Mouse (Mus musculus) limb, embryonic 15.5 days (tissue): Measurements from ENCODE around the gene 6430531B16Rik. TPM values are rescaled to one million over a fixed set of nuclear protein-coding genes. Genes with fewer than 3 reads are reported as not detected.

Source experiments
- ATAC-seq: fragments of 200-750 bp; cut with Nextera tagmentation; 2 replicates; pipeline ENCODE4 v1.8.0; 2017; ENCODE audit warnings: low read depth, moderate TSS enrichment; ENCODE audit not compliant: insufficient number of reproducible peaks, low FRiP score, low TSS enrichment
- H3K27ac ChIP-seq: fragments of 300-500 bp; sonication (generic); 2 replicates; pipeline ENCODE4 v1.5.1; 2015; ENCODE audit warnings: moderate library complexity, mild to moderate bottlenecking, inconsistent platforms
- H3K27me3 ChIP-seq: fragments of 300-500 bp; sonication (generic); 2 replicates; pipeline ENCODE4 v1.6.1; 2015; ENCODE audit warnings: inconsistent platforms
- H3K36me3 ChIP-seq: fragments of 300-500 bp; sonication (generic); 2 replicates; pipeline ENCODE4 v1.6.1; 2015; ENCODE audit warnings: inconsistent platforms
- H3K4me1 ChIP-seq: fragments of 300-500 bp; sonication (generic); 2 replicates; pipeline ENCODE4 v1.6.1; 2015; ENCODE audit warnings: inconsistent platforms
- H3K4me2 ChIP-seq: fragments of 300-500 bp; sonication (generic); 2 replicates; pipeline ENCODE4 v1.6.1; 2015; ENCODE audit warnings: mild to moderate bottlenecking, inconsistent platforms
- H3K4me3 ChIP-seq: fragments of 300-500 bp; sonication (generic); 2 replicates; pipeline ENCODE4 v1.5.1; 2015; ENCODE audit warnings: mild to moderate bottlenecking, inconsistent platforms
- H3K9ac ChIP-seq: fragments of 300-500 bp; sonication (generic); 2 replicates; pipeline ENCODE4 v1.6.1; 2015; ENCODE audit warnings: inconsistent platforms
- H3K9me3 ChIP-seq: fragments of 300-500 bp; sonication (generic); 2 replicates; pipeline ENCODE4 v1.6.1; 2016; ENCODE audit warnings: inconsistent platforms
- WGBS: fragments of 180-500 bp; shearing (Covaris S2); methylation state at CpG from one replicate; pipeline ENCODE4 v1.1.7; 2015; 5-methylcytosine and 5-hydroxymethylcytosine counted together
- polyA plus RNA-seq: library from polyadenylated mRNA; unstranded; fragments of >200 nt; fragmentation: Nextera tagmentation; extraction: Ambion mirVana; gene quantifications from 2 replicates; pipeline ENCODE4 v1.2.1, GENCODE M21; 2015

6430531B16Rik gene
- polyA plus RNA-seq, 1 experiment from 2014 or later = 0.44 TPM

- ATAC-seq = no peak
- H3K27ac ChIP-seq = no peak overlapping the region
- WGBS = 29% methylated on average over 9 of the region's 10 CpGs
Observed at GRCm38 (mm10) chr7:139969348-139970130, 9.0 kb downstream of the 6430531B16Rik start.

GRCm38 (mm10) chr7:139968428-139968827 is 10.1 kb downstream of the 6430531B16Rik start:
- 52% methylated on average over 5 of the region's 5 CpGs for WGBS

More at GRCm38 (mm10) chr7:139969348-139970130, 9.0 kb downstream of the 6430531B16Rik start:
- Histone ChIP-seq H3K36me3 (no peaks in the 10 kb centered on the region), H3K9ac (no peak overlapping the region), H3K9me3 (no peaks in the 10 kb centered on the region), H3K4me2 (no peak overlapping the region), H3K4me1 (0 out of 2 replicates have a peak, but pooled peaks cover 7% of the 10 kb centered on the region), H3K4me3 (no peak overlapping the region), H3K27me3 (no peaks in the 10 kb centered on the region)

DNA sequence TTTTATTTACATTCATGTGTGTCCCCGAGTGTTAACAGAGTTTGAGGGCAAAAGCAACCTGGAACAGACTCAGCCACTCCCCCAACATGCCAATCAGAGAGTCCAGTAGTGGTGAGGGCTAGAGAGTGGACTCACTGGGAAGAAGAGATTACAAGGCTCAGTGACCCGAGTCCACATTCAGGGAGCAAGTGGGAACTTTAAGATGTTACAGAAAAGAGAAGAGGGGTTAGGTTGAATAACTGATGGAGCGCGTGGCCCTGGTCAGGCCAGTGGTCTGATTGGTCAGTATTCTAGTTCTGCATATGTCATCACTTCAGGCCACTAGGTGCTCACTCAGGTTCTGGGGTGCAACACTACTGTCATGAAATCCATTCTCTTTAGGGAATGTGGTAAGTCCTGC is 11.4 kb downstream of the 6430531B16Rik start:
- Histone ChIP-seq H3K27me3 (no peaks in the 10 kb centered on the region), H3K9me3 (no peaks in the 10 kb centered on the region)
- no peak for ATAC-seq

More at GRCm38 (mm10) chr7:139968428-139968827, 10.1 kb downstream of the 6430531B16Rik start:
- Histone ChIP-seq H3K36me3 (no peaks in the 10 kb centered on the region), H3K9ac (no peak overlapping the region), H3K27me3 (no peaks in the 10 kb centered on the region), H3K4me3 (no peak overlapping the region), H3K9me3 (no peaks in the 10 kb centered on the region), H3K4me1 (0 out of 2 replicates have a peak, but pooled peaks cover 7% of the 10 kb centered on the region), H3K27ac (no peak overlapping the region), H3K4me2 (no peak overlapping the region)
- ATAC-seq = no peak

DNA sequence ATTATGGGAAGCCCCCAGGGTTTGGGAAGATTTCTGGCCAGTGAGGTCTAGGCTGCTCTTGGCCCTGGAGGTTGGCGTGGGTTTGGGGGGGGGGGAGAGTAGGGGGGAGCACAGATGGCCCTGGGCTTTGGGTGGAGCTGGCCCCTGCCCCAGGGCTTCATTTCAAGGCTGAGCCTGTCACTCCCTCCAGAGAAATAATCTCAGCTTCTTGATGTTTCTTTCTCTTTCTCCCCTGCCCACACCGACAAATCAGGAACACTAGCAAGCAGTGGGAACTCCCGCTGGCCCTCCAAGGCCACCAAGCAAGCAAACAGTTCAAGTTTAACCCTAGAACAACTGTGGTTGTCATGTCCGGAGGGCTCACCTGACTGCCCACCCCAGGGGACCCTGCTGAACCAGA is 14.7 kb downstream of the 6430531B16Rik start:
- H3K27me3 ChIP-seq = no peaks in the 10 kb centered on the region
- 49% methylated on average over 4 of the region's 4 CpGs for WGBS
- no peak overlapping the region for H3K4me3 ChIP-seq
- H3K9me3 ChIP-seq = no peaks in the 10 kb centered on the region
- no peak overlapping the region for H3K4me2 ChIP-seq
- H3K4me1 ChIP-seq = no peaks in the 10 kb centered on the region
- no peak overlapping the region for H3K9ac ChIP-seq
- no peak for ATAC-seq
- H3K27ac ChIP-seq = no peak overlapping the region
- no peaks in the 10 kb centered on the region for H3K36me3 ChIP-seq

More for the DNA sequence above, 11.4 kb downstream of the 6430531B16Rik start:
- Histone ChIP-seq H3K36me3 (no peaks in the 10 kb centered on the region), H3K9ac (no peak overlapping the region), H3K27ac (no peak overlapping the region), H3K4me1 (0 out of 2 replicates have a peak, but pooled peaks cover 7% of the 10 kb centered on the region), H3K4me2 (no peak overlapping the region), H3K4me3 (no peak overlapping the region)
- WGBS = 32% methylated on average over 4 of the region's 4 CpGs

DNA sequence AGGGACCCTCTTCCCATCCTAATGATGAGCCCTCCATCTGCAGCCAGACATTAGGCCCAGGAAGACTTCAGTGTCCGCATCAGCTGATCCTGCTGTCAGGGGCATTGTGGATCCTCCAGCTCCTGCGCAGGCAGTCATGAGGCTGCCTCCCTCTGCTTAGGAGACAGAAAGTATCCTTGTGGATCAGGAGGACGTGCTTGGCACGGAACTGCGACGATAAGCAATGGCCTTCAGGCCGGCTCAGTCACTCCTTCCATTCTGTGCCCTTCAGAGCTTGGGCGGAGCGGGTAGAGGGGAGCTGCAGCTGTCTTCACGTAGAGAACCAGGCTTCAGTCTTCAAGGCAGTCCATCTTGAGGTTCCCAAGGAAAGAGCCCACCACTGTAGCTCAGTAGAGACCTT is 17.4 kb downstream of the 6430531B16Rik start:
- 0 out of 2 replicates have a peak, but pooled peaks cover 5% of the 10 kb centered on the region for H3K27me3 ChIP-seq
- H3K4me3 ChIP-seq = no peak overlapping the region
- WGBS = 85% methylated on average over 10 of the region's 10 CpGs
- no peaks in the 10 kb centered on the region for H3K9me3 ChIP-seq
- H3K4me2 ChIP-seq = no peak overlapping the region
- ATAC-seq = no peak
- H3K4me1 ChIP-seq = no peaks in the 10 kb centered on the region
- H3K36me3 ChIP-seq = no peaks in the 10 kb centered on the region
- no peak overlapping the region for H3K9ac ChIP-seq
- no peak overlapping the region for H3K27ac ChIP-seq

DNA sequence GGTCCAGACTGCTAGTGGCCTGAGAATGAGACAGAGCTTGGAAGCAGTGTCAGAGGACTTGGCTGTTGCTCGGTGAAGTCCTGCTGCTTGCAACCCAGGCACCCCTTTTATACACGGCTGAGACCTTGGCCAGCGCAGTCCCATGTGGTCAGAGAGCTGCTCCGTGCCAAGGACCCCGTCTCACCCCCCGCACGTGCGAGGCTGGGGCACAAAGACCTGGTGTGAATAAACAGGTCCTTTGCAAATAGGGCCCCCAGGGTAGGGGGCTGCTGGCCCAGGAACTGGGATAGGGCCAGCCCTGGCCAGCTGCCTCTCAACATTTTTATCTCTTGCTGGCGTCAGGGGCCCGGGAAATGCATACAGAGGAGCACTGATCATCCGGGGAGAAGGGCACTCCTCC is 20.6 kb downstream of the 6430531B16Rik start:
- WGBS = 39% methylated on average over 11 of the region's 11 CpGs
- H3K4me2 ChIP-seq = no peak overlapping the region
- peaks cover 5% of the 10 kb centered on the region; the same call in 1 of the 2 replicates for H3K27me3 ChIP-seq
- ATAC-seq = no peak
- H3K4me1 ChIP-seq = no peaks in the 10 kb centered on the region
- no peak overlapping the region for H3K9ac ChIP-seq
- H3K9me3 ChIP-seq = no peaks in the 10 kb centered on the region
- H3K36me3 ChIP-seq = no peaks in the 10 kb centered on the region
- H3K4me3 ChIP-seq = no peak overlapping the region
- H3K27ac ChIP-seq = no peak overlapping the region

- Histone ChIP-seq H3K4me1 (no peaks in the 10 kb centered on the region), H3K27me3 (peaks cover 5% of the 10 kb centered on the region; the same call in 1 of the 2 replicates), H3K9me3 (no peaks in the 10 kb centered on the region), H3K9ac (no peak overlapping the region), H3K27ac (no peak overlapping the region), H3K4me3 (no peak overlapping the region), H3K4me2 (no peak overlapping the region), H3K36me3 (no peaks in the 10 kb centered on the region)
- ATAC-seq = no peak
- 53% methylated on average over 11 of the region's 11 CpGs for WGBS
Observed at GRCm38 (mm10) chr7:139957437-139957836, 21.1 kb downstream of the 6430531B16Rik start.

- ATAC-seq = no peak
- Histone ChIP-seq H3K4me1 (no peaks in the 10 kb centered on the region), H3K4me3 (no peak overlapping the region), H3K27ac (no peak overlapping the region), H3K36me3 (no peaks in the 10 kb centered on the region), H3K27me3 (peaks cover 5% of the 10 kb centered on the region; the same call in 1 of the 2 replicates), H3K4me2 (no peak overlapping the region), H3K9me3 (no peaks in the 10 kb centered on the region), H3K9ac (no peak overlapping the region)
- 60% methylated on average over 3 of the region's 3 CpGs for WGBS
Observed at GRCm38 (mm10) chr7:139956658-139957057, 21.9 kb downstream of the 6430531B16Rik start.

DNA sequence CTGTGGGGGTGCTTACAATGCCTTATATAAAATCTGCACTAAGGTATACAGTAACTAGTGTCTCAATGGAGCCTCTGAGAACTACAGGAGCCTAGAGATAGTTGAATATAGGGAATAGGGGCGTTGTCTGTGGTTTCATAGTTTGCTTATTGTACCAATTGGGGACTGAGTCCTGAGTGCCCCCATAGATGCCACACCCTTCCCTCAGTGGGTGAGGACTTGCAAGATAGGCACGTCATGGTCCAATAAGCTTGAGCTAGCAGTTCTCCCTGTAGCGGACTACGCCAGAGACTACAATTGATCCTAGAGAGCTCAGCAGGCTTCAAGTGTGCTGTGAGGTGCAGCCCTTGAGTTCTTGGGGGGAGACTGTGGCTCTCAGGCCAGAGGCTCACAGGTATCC is 23.1 kb downstream of the 6430531B16Rik start:
- H3K4me2 ChIP-seq = no peak overlapping the region
- H3K9me3 ChIP-seq = no peaks in the 10 kb centered on the region
- H3K9ac ChIP-seq = no peak overlapping the region
- peaks cover 5% of the 10 kb centered on the region; the same call in 1 of the 2 replicates for H3K27me3 ChIP-seq
- no peak for ATAC-seq
- H3K4me3 ChIP-seq = no peak overlapping the region
- no peaks in the 10 kb centered on the region for H3K4me1 ChIP-seq
- no peak overlapping the region for H3K27ac ChIP-seq
- no peaks in the 10 kb centered on the region for H3K36me3 ChIP-seq
- WGBS = 93% methylated on average over 4 of the region's 4 CpGs

DNA sequence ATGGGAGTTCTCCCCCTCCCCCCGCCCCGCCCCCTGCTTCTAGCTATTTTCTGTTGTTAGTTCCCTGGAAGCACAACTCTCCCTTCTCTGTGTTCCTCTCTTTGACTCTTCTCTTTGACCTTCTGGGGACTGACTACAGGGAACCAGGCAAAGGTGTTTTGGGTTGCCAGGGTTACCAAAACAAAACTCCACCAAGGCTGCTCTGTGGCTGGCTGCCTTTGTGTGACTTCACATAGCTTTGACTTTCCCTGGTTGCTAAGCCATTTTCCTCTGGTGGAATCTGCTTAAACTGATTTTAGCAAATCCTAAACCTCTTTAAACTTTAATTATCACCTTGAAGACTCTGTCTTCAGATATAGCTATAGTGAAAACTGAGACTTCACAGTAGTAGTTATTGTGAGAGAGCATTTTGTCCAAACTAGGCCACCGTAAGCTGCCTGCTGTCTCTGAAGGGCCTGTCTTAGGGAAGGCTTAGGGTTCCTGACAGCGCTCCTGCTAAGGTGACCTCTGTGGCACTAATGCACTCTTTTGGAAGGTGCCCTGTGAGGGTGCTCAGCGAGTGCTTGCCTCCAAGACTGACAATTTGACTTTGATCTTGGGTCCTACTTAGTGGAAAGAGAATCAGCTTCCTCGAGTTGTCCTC is 26.4 kb downstream of the 6430531B16Rik start:
- ATAC-seq = no peak
- no peak overlapping the region for H3K9ac ChIP-seq
- no peak overlapping the region for H3K27ac ChIP-seq
- 61% methylated on average over 6 of the region's 6 CpGs for WGBS
- H3K36me3 ChIP-seq = no peaks in the 10 kb centered on the region
- H3K9me3 ChIP-seq = no peaks in the 10 kb centered on the region
- H3K4me1 ChIP-seq = no peaks in the 10 kb centered on the region
- no peak overlapping the region for H3K4me2 ChIP-seq
- H3K4me3 ChIP-seq = no peak overlapping the region
- H3K27me3 ChIP-seq = peaks cover 25% of the 10 kb centered on the region

DNA sequence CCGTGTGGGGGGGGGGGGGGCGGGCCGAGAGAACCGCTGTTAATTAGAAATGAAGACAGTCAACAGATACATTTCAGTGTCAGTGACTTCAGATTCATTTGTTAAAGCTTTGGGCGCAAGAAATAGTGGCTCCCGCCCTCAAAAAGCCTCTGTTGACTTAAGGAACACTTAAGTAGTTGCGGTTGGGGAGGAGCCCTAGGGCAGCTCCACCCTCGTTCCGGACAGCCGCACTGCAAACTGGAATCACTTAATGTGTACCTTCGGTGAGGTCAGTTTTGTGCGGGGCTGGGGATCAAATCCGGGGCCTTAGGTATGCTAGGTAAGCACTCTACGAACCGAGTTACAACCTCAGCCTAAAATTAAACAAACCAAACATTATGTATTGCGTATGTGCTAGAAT is 27.5 kb downstream of the 6430531B16Rik start:
- Histone ChIP-seq H3K4me2 (peak overlapping the region; percentile 89), H3K4me1 (no peaks in the 10 kb centered on the region), H3K27ac (peak overlapping the region; percentile 68; the same call in 1 of the 2 replicates), H3K9me3 (no peaks in the 10 kb centered on the region), H3K27me3 (peaks cover 34% of the 10 kb centered on the region), H3K36me3 (no peaks in the 10 kb centered on the region), H3K9ac (peak overlapping the region; percentile 45; the same call in 1 of the 2 replicates), H3K4me3 (peak overlapping the region; percentile 59)
- WGBS = 5% methylated on average over 16 of the region's 16 CpGs
- no peak for ATAC-seq
